Mouse (Mus musculus): ENCODE measurements around the gene Ikzf4.

- TF ChIP-seq POLR2A (IDR thresholded peaks at IDR 0.05; ENCODE audit: extremely low read depth, insufficient read depth, low read length) = no peak
- TF ChIP-seq CTCF (IDR thresholded peaks at IDR 0.05; ENCODE audit: low read depth, low read length) = no peak
These were observed 3.9 kb downstream of the Ikzf4 start for GRCm38 (mm10) chr10:128641871-128642270.

Data from liver, adult 2 months (tissue).